Mouse (Mus musculus) CD4-positive, CD25-positive, alpha-beta regulatory T cell, adult 4 months (primary cell): ENCODE measurements around the gene Cd4. TPM values are rescaled to one million over a fixed set of nuclear protein-coding genes. Genes with fewer than 3 reads are reported as not detected.

ENCODE experiments used
- ATAC-seq: one replicate; pipeline ENCODE4 v1.8.0; 2017
- polyA plus RNA-seq, 2 experiments: library from polyadenylated mRNA; unstranded; fragments of 100-300 nt; shearing (Covaris generic); gene quantifications; one replicate each; pipeline ENCODE4 v1.2.1; 2017

Gene Cd4
- polyA plus RNA-seq, 2 experiments from 2014 or later: 268 to 648 TPM

- ATAC-seq: no peak
Observed at GRCm38 (mm10) chr6:124883351-124883750, 4.7 kb downstream of the Cd4 start.

- ATAC-seq: no peak
Observed at GRCm38 (mm10) chr6:124881821-124882220, 6.2 kb downstream of the Cd4 start.

- no peak for ATAC-seq
Observed at GRCm38 (mm10) chr6:124879390-124879789, 8.6 kb downstream of the Cd4 start.

- no peak for ATAC-seq
Observed at GRCm38 (mm10) chr6:124874348-124874747, 13.7 kb downstream of the Cd4 start.

GRCm38 (mm10) chr6:124866560-124866959 is 21.5 kb downstream of the Cd4 start:
- no peak for ATAC-seq

GRCm38 (mm10) chr6:124865766-124866362 is 22.2 kb downstream of the Cd4 start:
- no peak for ATAC-seq

- peak; percentile 63 for ATAC-seq
Observed at GRCm38 (mm10) chr6:124863658-124864298, 24.2 kb downstream of the Cd4 start, which contains the start of gene Gpr162. Gene Gpr162 (minus strand): TSS chr6:124863983.

GRCm38 (mm10) chr6:124863125-124863657 is 24.8 kb downstream of the Cd4 start:
- no peak for ATAC-seq

GRCm38 (mm10) chr6:124862406-124863124 is 25.5 kb downstream of the Cd4 start:
- no peak for ATAC-seq

- ATAC-seq: no peak
Observed at GRCm38 (mm10) chr6:124861802-124862201, 26.2 kb downstream of the Cd4 start.

- no peak for ATAC-seq
Observed at GRCm38 (mm10) chr6:124861266-124861665, 26.8 kb downstream of the Cd4 start.

- ATAC-seq: no peak
Observed at GRCm38 (mm10) chr6:124860511-124860910, 27.5 kb downstream of the Cd4 start.

GRCm38 (mm10) chr6:124859725-124860124 is 28.3 kb downstream of the Cd4 start:
- ATAC-seq: peak; percentile 45

- no peak for ATAC-seq
Observed at GRCm38 (mm10) chr6:124858561-124859318, 29.3 kb downstream of the Cd4 start.

- ATAC-seq: no peak
Observed at GRCm38 (mm10) chr6:124857840-124858530, 30.0 kb downstream of the Cd4 start.

GRCm38 (mm10) chr6:124856916-124857839 is 30.8 kb downstream of the Cd4 start, which contains the start of gene P3h3:
Gene P3h3 (minus strand): TSS chr6:124857752.
- ATAC-seq: peak; percentile 85

- ATAC-seq: peak; percentile 5
Observed at GRCm38 (mm10) chr6:124856321-124856720, 31.7 kb downstream of the Cd4 start.

GRCm38 (mm10) chr6:124854647-124855046 is 33.4 kb downstream of the Cd4 start:
- no peak for ATAC-seq

- no peak for ATAC-seq
Observed at GRCm38 (mm10) chr6:124850535-124850934, 37.5 kb downstream of the Cd4 start.

GRCm38 (mm10) chr6:124847305-124847704 is 40.7 kb downstream of the Cd4 start:
- ATAC-seq: peak; percentile 95
